Mouse (Mus musculus) hindbrain, embryonic 16.5 days (tissue): ENCODE measurements at regions not wholly inside any gene's neighbourhood (a gene's known extent, or its start where the extent isn't known, plus 50 kb on each side); places are given as distances from the start of the nearest gene placed in this dataset.

Source experiments
- ATAC-seq: fragments of 200-750 bp; cut with Nextera tagmentation; 2 replicates; pipeline ENCODE4 v1.8.0; 2017; ENCODE audit warnings: moderate TSS enrichment, moderate library complexity
- H3K27ac ChIP-seq: fragments of 300-500 bp; sonication (generic); 2 replicates; pipeline ENCODE4 v1.5.1; 2014; ENCODE audit warnings: low read depth, mild to moderate bottlenecking, control low read depth, low read length, moderate library complexity
- H3K27me3 ChIP-seq: fragments of 300-500 bp; sonication (generic); replicated peaks from 2 replicates; pipeline ENCODE4 v1.6.1; 2014; ENCODE audit warnings: low read length; ENCODE audit not compliant: control insufficient read depth, insufficient read depth
- H3K36me3 ChIP-seq: fragments of 300-500 bp; sonication (generic); 2 replicates; pipeline ENCODE4 v1.6.1; 2014; ENCODE audit warnings: mild to moderate bottlenecking, low read length, moderate library complexity, mixed read lengths; ENCODE audit not compliant: control insufficient read depth, insufficient read depth
- H3K4me1 ChIP-seq: fragments of 300-500 bp; sonication (generic); 2 replicates; pipeline ENCODE4 v1.6.1; 2014; ENCODE audit warnings: low read depth, low read length; ENCODE audit not compliant: control insufficient read depth, insufficient read depth
- H3K4me2 ChIP-seq: fragments of 300-500 bp; sonication (generic); 2 replicates; pipeline ENCODE4 v1.6.1; 2014; ENCODE audit warnings: mild to moderate bottlenecking, low read length, control low read depth, moderate library complexity
- H3K4me3 ChIP-seq: fragments of 300-500 bp; sonication (generic); 2 replicates; pipeline ENCODE4 v1.5.1; 2014; ENCODE audit warnings: mild to moderate bottlenecking, low read length, control low read depth, moderate library complexity
- H3K9ac ChIP-seq: fragments of 300-500 bp; sonication (generic); 2 replicates; pipeline ENCODE4 v1.6.1; 2014; ENCODE audit warnings: low read depth, mild to moderate bottlenecking, control low read depth, low read length, moderate library complexity
- H3K9me3 ChIP-seq: fragments of 300-500 bp; sonication (generic); 2 replicates; pipeline ENCODE4 v1.6.1; 2014; ENCODE audit warnings: mild to moderate bottlenecking, low read length, moderate library complexity; ENCODE audit not compliant: control insufficient read depth
- WGBS: fragments of 180-500 bp; shearing (Covaris S2); extraction: QIAGEN DNeasy Blood & Tissue Kit; methylation state at CpG from one replicate; pipeline ENCODE4 v1.1.7; 2014; 5-methylcytosine and 5-hydroxymethylcytosine counted together

DNA sequence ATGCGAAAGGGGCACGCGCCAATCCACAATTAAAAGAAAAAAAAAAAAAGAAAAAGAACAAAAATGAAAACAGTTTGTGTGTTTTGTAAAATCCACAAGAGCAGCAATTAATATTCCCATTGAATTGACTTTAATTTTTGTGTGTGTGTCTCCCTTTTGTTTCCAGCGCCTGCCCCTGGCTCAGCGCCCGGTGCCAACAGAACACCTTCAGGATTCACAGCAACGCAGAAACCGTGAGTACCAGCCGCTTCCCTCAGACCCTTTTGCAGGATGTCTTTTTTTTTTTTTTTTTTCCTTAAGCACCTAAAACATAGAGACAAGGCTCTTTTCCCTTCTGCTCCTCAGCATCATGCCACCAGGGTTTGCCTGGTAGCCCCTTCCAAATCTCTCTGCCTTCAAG lies 244.1 kb upstream of the Pmfbp1 start:
- no peaks in the 10 kb centered on the region for H3K36me3 ChIP-seq
- H3K9me3 ChIP-seq = no peaks in the 10 kb centered on the region
- peaks cover 6% of the 10 kb centered on the region; the same call in 1 of the 2 replicates for H3K4me1 ChIP-seq
- peak overlapping the region; percentile 83 for H3K27ac ChIP-seq
- no peak for ATAC-seq
- WGBS = 28% methylated on average over 9 of the region's 9 CpGs
- H3K9ac ChIP-seq = peak overlapping the region; percentile 60
- peak overlapping the region; percentile 44 for H3K4me3 ChIP-seq
- peak overlapping the region; percentile 64 for H3K4me2 ChIP-seq
- H3K27me3 ChIP-seq = no peaks in the 10 kb centered on the region

DNA sequence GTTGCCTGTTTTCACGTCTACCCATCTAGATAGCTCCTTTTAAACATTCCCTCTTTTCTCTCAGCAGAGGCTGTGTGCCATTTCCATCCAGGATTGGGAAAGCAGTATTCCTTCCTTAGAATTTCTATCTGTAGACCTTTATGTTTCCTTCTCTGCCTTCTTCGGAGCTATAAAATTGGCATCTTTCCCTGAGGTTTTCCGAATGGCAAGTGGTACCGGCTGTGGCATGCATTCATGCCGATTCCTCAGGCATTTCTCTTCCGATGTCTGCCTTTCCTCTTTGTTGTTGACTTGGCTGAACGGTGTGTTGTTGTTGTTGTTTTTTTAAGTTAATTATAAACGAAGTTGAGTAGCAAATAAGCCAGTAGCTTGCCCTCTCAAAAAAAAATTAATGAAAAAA lies 243.3 kb upstream of the Pmfbp1 start:
- H3K27ac ChIP-seq = peak overlapping the region; percentile 83
- peak overlapping the region; percentile 64 for H3K4me2 ChIP-seq
- no peaks in the 10 kb centered on the region for H3K27me3 ChIP-seq
- WGBS = 34% methylated on average over 8 of the region's 8 CpGs
- peak overlapping the region; percentile 44 for H3K4me3 ChIP-seq
- H3K36me3 ChIP-seq = no peaks in the 10 kb centered on the region
- no peaks in the 10 kb centered on the region; the same call in 1 of the 2 replicates for H3K9me3 ChIP-seq
- H3K9ac ChIP-seq = peak overlapping the region; percentile 60
- no peak for ATAC-seq
- H3K4me1 ChIP-seq = peaks cover 6% of the 10 kb centered on the region; the same call in 1 of the 2 replicates

DNA sequence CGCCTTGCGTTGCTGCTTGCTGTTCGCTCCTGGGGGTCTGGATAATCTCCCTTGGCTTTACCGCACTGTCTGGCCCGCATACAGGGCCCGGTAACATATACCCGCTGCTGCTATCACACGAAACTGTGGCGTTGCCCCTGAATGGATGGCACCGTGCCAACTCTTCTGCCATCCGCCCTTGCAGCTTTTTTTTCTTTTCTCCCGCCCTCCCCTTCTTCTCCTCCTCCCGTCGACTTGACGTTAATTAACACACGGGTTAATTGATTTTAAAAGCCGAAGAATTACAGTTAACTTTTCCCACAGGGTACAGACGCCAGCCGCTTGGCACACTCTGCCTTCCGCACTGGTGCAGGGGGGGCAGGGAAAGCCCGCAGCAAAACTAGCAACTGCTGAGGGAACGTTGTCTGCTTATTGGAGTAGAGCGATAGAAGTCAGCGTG lies 242.4 kb upstream of the Pmfbp1 start:
- no peaks in the 10 kb centered on the region for H3K36me3 ChIP-seq
- 28% methylated on average over 24 of the region's 24 CpGs for WGBS

DNA sequence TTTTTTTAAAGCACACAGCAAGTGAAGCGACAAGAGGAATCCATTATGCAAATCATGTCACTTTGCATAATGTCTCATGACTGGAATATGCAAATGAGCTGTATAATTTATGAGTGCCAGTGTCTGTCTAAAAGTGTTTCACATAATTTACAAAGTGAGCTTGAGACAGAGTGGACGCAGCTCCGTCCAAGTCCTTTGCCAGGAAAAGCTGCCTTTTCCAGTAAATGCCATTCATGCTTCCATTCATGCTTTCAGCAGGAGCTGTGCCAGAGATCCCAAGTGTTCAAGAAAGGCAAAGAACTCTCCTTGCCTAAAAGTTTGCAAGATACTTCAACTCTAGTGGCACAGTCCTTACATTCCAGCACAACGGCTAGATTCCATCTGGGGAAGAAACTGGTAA lies 241.4 kb upstream of the Pmfbp1 start:
- peak; percentile 55; the same call in 1 of the 2 replicates for ATAC-seq
- Histone ChIP-seq H3K4me1 (peaks cover 6% of the 10 kb centered on the region; the same call in 1 of the 2 replicates), H3K9me3 (no peaks in the 10 kb centered on the region; the same call in 1 of the 2 replicates), H3K4me3 (no peak overlapping the region), H3K27me3 (no peaks in the 10 kb centered on the region), H3K9ac (no peak overlapping the region), H3K36me3 (no peaks in the 10 kb centered on the region), H3K27ac (peak overlapping the region; percentile 83), H3K4me2 (peak overlapping the region; percentile 64)
- WGBS = 18% methylated on average over 4 of the region's 4 CpGs

More for the DNA sequence above, 242.4 kb upstream of the Pmfbp1 start:
- peak; percentile 91 for ATAC-seq
- Histone ChIP-seq H3K4me2 (peak overlapping the region; percentile 64), H3K9me3 (no peaks in the 10 kb centered on the region; the same call in 1 of the 2 replicates), H3K9ac (peak overlapping the region; percentile 60), H3K27me3 (no peaks in the 10 kb centered on the region), H3K4me3 (peak overlapping the region; percentile 44), H3K4me1 (peaks cover 6% of the 10 kb centered on the region; the same call in 1 of the 2 replicates), H3K27ac (peak overlapping the region; percentile 83)

DNA sequence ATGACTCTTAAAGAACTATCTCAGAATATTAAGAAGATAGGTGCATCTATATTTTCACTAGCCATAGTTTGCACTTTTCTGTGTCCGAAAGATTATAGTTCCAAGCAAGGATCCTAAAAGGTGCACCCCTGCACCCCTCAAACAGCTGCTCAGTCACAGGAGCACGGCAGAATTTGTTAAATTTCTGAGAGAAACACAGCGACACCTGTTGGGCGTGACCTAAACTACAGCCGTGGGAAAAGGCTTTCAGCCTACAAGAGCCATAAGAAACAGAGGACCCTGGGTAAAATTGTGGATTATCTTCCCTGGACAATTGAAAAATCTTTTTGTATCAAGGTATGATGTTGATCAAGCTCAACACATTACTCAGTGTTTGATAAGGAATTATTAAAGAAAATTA lies 214.7 kb upstream of the Pmfbp1 start:
- ATAC-seq = no peak
- no peaks in the 10 kb centered on the region for H3K4me1 ChIP-seq

DNA sequence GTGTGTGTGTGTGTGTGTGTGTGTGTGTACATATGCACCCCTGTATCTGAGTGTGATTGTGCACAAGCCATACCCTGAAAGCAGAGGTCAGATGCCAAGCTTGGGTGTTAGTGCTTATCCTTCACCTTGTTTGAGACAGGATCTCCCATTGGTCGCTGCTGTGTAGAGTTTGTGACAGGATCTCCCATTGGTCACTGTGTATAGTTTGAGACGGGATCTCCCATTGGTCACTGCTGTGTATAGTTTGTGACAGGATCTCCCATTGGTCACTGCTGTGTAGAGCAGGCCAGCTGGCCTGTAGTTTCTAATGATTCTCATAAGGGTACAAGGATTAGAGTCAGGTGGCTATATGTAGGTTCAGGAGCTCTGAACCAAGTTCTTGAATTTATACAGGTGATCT lies 213.3 kb upstream of the Pmfbp1 start:
- WGBS = 79% methylated on average over 2 of the region's 2 CpGs
- Histone ChIP-seq H3K4me1 (no peaks in the 10 kb centered on the region), H3K9ac (no peak overlapping the region), H3K4me2 (no peak overlapping the region), H3K36me3 (no peaks in the 10 kb centered on the region), H3K4me3 (no peak overlapping the region), H3K27me3 (no peaks in the 10 kb centered on the region), H3K27ac (no peak overlapping the region), H3K9me3 (no peaks in the 10 kb centered on the region)
- ATAC-seq = no peak

More for the DNA sequence above, 214.7 kb upstream of the Pmfbp1 start:
- no peak overlapping the region for H3K27ac ChIP-seq
- H3K9me3 ChIP-seq = no peaks in the 10 kb centered on the region
- no peak overlapping the region for H3K4me2 ChIP-seq
- H3K27me3 ChIP-seq = no peaks in the 10 kb centered on the region
- 15% methylated on average over 5 of the region's 5 CpGs for WGBS
- no peaks in the 10 kb centered on the region for H3K36me3 ChIP-seq
- no peak overlapping the region for H3K9ac ChIP-seq
- H3K4me3 ChIP-seq = no peak overlapping the region

DNA sequence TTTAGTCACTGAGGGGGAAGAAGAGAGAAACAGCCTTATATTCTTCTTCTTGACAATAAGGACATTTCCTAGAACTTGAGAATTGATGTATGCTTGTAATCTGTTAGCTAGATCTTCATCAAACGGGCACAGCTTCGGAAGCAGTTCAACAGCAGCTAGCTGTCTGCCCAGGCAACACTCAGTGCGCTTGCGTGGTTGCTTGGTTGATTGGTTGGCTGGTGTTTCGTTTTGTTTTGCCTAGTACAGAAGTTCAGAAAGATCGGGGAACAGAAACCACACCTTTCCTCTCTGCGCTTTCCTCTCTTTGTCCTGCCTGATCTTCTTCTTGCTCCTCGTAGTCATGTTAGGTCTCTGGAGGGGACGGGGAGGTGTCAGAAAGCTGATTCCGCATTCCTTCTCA lies 212.2 kb upstream of the Pmfbp1 start:
- 75% methylated on average over 10 of the region's 10 CpGs for WGBS
- no peak for ATAC-seq
- Histone ChIP-seq H3K27ac (no peak overlapping the region), H3K4me2 (no peak overlapping the region), H3K4me1 (no peaks in the 10 kb centered on the region), H3K36me3 (no peaks in the 10 kb centered on the region), H3K4me3 (no peak overlapping the region), H3K9me3 (no peaks in the 10 kb centered on the region), H3K27me3 (no peaks in the 10 kb centered on the region), H3K9ac (no peak overlapping the region)

DNA sequence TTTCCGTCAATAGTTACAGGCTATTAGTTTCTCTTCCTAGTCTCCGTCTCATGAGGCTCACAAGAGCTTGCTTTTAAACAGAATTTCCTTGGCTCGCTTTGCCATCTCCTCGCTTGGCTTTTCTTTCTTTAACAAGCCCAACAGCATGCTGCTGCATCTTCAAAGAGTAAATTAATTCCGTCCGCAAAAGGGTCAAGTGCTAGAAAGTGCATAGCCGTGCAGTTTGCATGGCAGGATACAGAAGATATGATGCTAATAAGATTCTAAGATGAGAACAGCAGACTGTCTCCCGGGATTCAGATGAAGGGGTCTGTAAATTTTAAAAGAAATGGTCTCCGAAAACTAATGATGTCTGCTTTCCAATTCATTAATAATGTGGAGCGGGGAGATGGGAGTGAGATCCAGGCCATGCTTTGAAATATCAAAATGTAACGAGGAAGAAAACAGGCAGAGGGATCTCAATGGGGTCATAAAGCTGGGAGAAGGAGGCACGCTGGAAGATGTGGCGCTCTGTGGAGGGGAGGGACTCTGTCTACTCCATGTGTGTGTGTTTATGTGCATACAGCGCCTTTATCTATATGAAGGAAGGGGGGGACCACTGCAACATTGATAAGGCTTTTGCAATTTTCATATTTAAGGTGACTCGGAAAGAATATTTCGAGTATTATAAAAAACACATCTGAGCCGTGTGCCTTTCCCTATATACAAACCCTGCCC lies 183.0 kb upstream of the Pmfbp1 start:
- Histone ChIP-seq H3K4me2 (peak overlapping the region; percentile 36), H3K4me3 (no peak overlapping the region), H3K27me3 (no peaks in the 10 kb centered on the region; the same call in 1 of the 2 replicates), H3K4me1 (peaks cover 17% of the 10 kb centered on the region), H3K9me3 (no peaks in the 10 kb centered on the region), H3K27ac (peak overlapping the region; percentile 56; the same call in 1 of the 2 replicates), H3K36me3 (no peaks in the 10 kb centered on the region), H3K9ac (no peak overlapping the region)
- peak; percentile 67; the same call in 1 of the 2 replicates for ATAC-seq
- 33% methylated on average over 17 of the region's 17 CpGs for WGBS

DNA sequence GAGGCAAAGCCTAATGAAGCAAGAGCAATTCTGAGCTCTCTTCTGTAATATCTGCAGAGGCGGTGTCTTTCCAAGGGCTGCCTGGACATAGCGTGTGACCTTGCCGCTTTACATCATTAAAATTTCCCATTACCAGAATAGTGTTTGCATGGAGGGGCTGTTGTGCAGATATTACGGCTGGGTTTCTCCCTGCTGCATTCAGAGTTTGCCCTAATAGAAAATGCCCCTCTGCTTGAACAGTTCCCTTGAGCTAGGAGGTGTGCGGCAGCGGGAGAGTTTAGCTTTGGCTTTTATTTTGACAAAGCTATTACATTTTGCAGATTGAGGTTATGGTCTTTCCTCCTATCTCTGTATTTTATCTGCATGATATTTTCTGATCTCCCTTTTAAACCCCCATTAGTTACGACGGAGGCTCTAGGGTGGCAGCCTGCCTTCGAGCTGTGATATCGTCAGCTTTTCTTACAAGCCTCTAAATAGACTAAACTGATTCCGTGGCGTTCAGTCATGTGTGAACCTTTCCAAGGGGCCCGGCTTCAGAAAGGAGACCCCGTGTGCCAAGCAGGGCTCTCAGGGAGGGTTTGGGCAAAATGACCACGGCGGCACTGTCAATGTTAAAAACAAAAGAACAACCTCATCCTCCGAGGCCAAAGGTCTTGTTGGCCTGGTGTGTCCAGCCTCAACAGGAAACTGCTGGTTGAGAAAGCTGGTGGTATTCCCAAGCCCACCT lies 182.2 kb upstream of the Pmfbp1 start:
- H3K4me3 ChIP-seq = no peak overlapping the region; the same call in 1 of the 2 replicates

More for the DNA sequence above, 182.2 kb upstream of the Pmfbp1 start:
- Histone ChIP-seq H3K27ac (peak overlapping the region; percentile 56), H3K9ac (peak overlapping the region; percentile 29; the same call in 1 of the 2 replicates), H3K36me3 (no peaks in the 10 kb centered on the region), H3K4me1 (peaks cover 17% of the 10 kb centered on the region), H3K9me3 (no peaks in the 10 kb centered on the region), H3K27me3 (no peaks in the 10 kb centered on the region; the same call in 1 of the 2 replicates), H3K4me2 (peak overlapping the region; percentile 36)
- 12% methylated on average over 17 of the region's 17 CpGs for WGBS
- ATAC-seq = peak; percentile 56; the same call in 1 of the 2 replicates
